ENCODE assay signal across 15 mouse cellular contexts in the genomic region with DNA sequence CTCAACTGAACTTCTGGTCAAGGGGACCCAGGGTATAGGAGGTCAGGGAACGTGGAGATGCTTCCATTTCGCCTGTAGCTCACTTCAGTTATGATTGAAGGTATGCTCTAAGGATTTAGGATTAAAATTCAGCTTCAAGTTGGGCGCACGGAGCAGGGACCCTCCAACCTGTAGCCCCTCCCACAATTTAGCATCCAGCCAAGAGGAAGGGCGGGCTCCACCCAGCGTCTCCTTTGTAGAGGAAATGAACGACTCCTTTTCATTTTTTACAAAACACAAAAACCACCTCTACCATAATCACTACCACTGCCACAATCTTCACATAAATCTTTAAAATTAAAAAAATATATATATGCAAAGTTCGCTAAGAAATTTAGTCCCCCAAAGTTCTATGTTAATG.
"Had no signal": no experiment of that assay in that cellular context is flagged by ENCODE, and none has a peak within 500 bp of the region (broad histone marks: within the 10 kb centered on the region; RNA-seq: fewer than 3 reads in every experiment).

No protein-coding gene starts in this region.

- DNase-seq: gastrocnemius, adult 2 months; gastrocnemius, postnatal 10 days; gastrocnemius, postnatal 25 days; heart, adult 2 months; heart, postnatal 14 days; heart, postnatal 4 days; kidney, adult 11 months; kidney, adult 2 months; kidney, adult 9 months; kidney, postnatal 14 days; kidney, postnatal 36 days; layer of hippocampus, adult 9-11 months; layer of hippocampus, postnatal 36 days; left cerebral cortex, postnatal 4 days; lung, adult 18-20 months had no signal
